33 mouse cellular contexts compared by ENCODE assay signal in the genomic region with DNA sequence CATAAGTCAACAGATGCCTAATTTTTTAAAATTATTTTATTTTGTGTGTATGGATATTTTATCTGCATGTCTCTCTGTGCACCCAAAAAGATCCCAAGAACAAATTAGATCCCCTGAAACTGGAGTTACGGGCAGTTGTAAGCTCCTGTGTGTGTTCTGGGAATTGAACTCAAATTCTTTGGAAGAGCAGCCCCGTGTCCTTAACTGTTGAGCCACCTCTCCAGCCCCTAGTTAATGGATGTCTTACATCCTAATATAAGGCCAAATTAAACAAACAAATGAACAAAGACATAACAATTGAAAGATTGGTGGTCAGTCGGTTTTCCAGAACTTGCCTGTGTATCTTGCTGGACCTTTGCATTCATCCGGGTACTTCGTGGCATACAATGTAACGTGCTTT.
"Had no signal": no experiment of that assay in that cellular context is flagged by ENCODE, and none has a peak within 500 bp of the region (broad histone marks: within the 10 kb centered on the region; RNA-seq: fewer than 3 reads in every experiment).

No protein-coding gene starts in this region.

- H3K27me3 ChIP-seq: heart, embryonic 12.5 days; heart, embryonic 13.5 days; heart, embryonic 15.5 days; hindbrain, embryonic 12.5 days; hindbrain, embryonic 13.5 days; hindbrain, embryonic 15.5 days; intestine, embryonic 15.5 days; kidney, embryonic 15.5 days had no signal

- H3K9me3 ChIP-seq: heart, embryonic 10.5 days; heart, embryonic 12.5 days; heart, embryonic 13.5 days; heart, embryonic 15.5 days; hindbrain, embryonic 10.5 days; hindbrain, embryonic 12.5 days; hindbrain, embryonic 13.5 days; hindbrain, embryonic 15.5 days; intestine, embryonic 15.5 days; kidney, embryonic 15.5 days had no signal

- DNase-seq: heart, postnatal 10 days; heart, postnatal 14 days; heart, postnatal 36 days; heart, postnatal 4 days; kidney, adult 11 months; kidney, adult 18-20 months; kidney, adult 8-10 months; kidney, postnatal 10 days; kidney, postnatal 14 days; kidney, postnatal 25 days; kidney, postnatal 36 days; kidney, postnatal 4 days; layer of hippocampus, adult 9-11 months; layer of hippocampus, postnatal 36 days had no signal

- H3K4me2 ChIP-seq: heart, embryonic 11.5 days; heart, embryonic 12.5 days; heart, embryonic 13.5 days; heart, embryonic 15.5 days; hindbrain, embryonic 12.5 days; hindbrain, embryonic 13.5 days; hindbrain, embryonic 14.5 days; hindbrain, embryonic 15.5 days; intestine, embryonic 15.5 days; kidney, embryonic 15.5 days had no signal

- ATAC-seq: hindbrain, embryonic 16.5 days; hindbrain, postnatal 0 days; inflammation-experienced regulatory T-cells, adult 6 months; intestine, embryonic 15.5 days; intestine, embryonic 16.5 days; intestine, postnatal 0 days had no signal

- H3K4me3 ChIP-seq: heart, embryonic 10.5 days; heart, embryonic 12.5 days; heart, embryonic 13.5 days; heart, embryonic 15.5 days; hindbrain, embryonic 10.5 days; hindbrain, embryonic 12.5 days; hindbrain, embryonic 13.5 days; hindbrain, embryonic 15.5 days; intestine, embryonic 15.5 days; kidney, embryonic 15.5 days; layer of hippocampus, adult 2 months had no signal

- H3K36me3 ChIP-seq: hindbrain, embryonic 10.5 days; hindbrain, embryonic 12.5 days; hindbrain, embryonic 13.5 days; hindbrain, embryonic 15.5 days; intestine, embryonic 15.5 days; kidney, embryonic 15.5 days had no signal

- H3K9ac ChIP-seq: heart, embryonic 12.5 days; heart, embryonic 13.5 days; heart, embryonic 15.5 days; hindbrain, embryonic 12.5 days; hindbrain, embryonic 13.5 days; hindbrain, embryonic 14.5 days; hindbrain, embryonic 15.5 days; intestine, embryonic 15.5 days; kidney, embryonic 15.5 days had no signal

- H3K4me1 ChIP-seq: hindbrain, embryonic 10.5 days; hindbrain, embryonic 12.5 days; kidney, embryonic 15.5 days had no signal

- H3K27ac ChIP-seq: heart, embryonic 10.5 days; heart, embryonic 13.5 days; heart, embryonic 15.5 days; hindbrain, embryonic 10.5 days; hindbrain, embryonic 12.5 days; hindbrain, embryonic 13.5 days; hindbrain, embryonic 14.5 days; hindbrain, embryonic 15.5 days; hindbrain, postnatal 0 days; kidney, embryonic 15.5 days; kidney, postnatal 0 days; layer of hippocampus, adult 2 months had no signal
